Mouse (Mus musculus): ENCODE measurements around the gene Gm21988.

Gm21988 gene

DNA sequence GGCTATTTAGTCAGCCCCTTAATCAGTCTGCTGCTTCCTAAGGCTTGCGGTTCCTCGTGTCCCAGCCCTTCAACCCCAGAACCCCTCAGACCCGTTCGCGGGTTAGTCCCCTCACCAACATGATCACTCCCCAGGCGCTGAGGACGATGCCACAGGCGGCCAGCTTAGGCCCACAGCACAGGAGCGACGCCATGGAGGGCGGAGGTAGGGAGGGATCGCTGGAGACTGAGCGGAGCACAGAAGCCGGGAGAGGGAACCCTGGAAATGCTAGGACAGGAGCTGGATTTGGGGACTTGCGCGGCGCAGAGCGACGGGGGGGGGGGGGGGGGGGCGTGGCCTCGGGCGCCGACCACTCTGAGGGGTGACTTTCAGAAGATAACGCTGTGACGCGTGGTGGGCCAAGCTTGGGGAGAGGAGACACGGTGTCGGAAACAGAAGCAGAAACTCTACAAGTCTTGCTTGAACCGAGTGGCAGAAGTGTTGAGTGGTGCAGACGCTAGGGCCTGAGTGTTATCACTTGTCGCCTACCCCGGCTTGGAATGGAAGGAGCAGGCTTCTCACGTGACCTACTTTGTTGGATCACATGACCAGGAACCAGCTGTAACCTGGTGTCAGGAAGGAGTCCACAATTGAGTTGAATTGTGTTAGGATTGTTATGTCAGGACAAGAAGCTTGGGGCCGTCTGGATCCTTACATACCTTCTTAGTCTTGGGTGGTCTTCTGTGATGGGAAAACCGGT, at the start of gene Gm21988, which contains the start of gene Rnasek:
TSS of gene Gm21988 (minus strand) at position 290 of the 739 bp plus-strand sequence.
TSS of gene Rnasek (minus strand) at position 302 of the 739 bp plus-strand sequence.
- peak; percentile 64 for DNase-seq

DNA sequence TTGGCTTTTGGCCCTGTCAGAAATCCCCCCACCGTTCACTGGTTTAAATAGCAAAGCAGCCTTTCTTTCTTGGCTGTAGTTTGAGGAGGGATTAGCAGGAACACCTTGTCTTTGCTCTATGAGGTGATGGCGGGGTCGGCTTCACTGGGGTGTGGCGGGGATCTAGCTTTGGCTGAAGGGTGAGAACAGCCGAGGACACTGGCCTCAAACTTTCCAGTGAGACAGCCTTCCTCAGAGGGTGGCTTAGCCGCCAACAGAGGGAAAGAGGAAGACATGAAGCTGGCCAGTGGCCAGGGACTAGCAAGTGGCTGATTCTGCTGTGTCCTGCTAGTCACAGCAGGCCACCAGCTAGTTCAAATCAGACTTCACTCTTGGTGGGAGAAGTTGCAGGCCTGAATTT, 49.6 kb upstream of the Gm21988 start:
- DNase-seq, result peak; percentile 48

DNA sequence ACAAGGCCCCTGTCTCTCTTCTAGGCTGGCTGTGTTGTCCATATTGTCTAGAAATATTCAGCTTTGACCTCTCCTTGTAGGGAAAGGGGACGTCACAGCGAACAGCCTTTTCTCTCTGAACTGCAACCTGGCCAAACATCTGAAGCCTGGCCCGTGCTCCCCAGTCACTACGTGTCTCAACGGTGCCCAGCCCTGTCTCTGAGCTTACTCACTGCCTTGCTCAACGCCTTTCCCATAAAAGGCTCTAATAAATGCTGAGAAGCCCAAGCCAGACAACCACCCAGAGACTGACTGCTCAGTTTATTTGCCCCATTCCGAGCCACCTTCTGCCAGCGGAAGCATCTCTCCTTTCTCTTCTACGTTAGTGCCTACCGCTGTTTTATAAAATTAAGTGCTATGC, 48.5 kb upstream of the Gm21988 start:
- DNase-seq, result no peak

DNA sequence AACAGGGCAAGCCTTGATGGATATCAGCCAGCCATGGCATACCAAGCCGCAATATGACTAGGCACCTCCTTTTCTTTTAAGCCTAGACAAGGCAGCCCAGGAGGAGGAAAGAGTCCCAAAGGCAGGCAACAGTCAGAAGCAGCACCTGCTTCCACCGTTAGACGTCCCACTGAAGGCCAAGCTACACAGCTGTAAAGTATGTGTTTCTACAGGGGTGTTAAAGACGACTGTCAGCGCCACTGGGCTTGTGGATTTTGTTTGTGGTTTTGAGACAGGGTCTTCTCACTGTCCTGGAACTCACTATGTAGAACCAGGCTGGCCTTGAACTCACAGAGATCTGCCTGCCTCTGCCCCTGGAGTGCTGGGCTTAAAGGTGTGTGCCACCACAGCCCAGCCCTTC, 46.1 kb upstream of the Gm21988 start:
- no peak for DNase-seq

DNA sequence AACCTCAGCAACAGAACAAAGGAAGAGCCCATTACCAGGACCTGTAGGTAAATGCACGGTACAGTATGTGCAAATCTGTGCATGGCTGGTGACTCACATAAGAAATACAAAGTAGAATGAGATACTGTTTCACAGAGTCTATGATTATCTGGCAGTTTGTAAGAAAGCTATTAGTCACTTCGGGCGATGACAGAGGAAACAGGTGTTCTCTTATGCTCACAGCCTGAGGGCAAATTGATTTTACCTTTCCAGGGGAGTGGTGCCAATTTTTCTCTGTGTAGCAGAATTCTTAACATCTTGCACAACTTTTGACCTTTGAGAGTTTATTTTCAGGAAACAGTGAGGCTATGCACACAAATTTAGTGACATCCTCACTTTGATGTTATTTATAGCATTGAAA, 45.1 kb upstream of the Gm21988 start:
- no peak for DNase-seq

DNA sequence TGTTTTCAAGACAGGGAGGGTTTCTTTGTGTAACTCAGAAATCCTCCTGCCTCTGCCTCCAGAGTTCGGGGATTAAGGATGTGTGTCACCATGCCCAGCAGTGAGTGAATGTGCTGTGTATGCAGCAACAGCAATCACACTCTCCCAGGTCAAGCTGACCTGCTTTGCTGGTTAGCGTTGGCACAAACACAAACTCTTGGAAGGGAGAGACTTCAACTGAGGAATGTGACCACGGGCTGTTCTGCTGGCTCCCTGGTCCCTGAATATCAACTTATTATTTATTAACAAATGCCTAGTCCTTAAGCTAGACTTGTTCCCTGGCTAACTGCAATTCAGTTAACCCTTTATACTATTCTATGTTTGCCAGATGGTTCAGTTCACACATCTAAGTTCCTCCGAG, 44.0 kb upstream of the Gm21988 start:
- DNase-seq, result no peak

DNA sequence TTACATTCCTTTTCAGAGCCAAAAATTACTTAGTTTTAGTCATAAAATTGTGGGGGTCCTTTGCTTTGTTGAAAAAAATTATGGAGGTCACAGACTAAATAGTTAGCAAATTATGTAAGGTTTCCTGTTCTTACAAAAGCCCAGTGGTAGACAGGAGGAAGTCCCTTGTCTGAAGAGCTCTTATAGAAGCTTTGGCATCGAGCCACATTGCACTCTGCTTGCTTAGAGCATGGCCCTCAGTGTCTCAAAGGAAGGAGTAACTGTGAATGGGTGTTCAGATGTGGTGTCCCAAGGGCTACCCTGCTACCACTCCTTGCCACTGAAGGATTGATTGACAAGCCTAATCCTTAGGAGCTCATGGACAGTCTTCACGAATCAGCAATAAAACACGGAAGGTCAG, 40.8 kb upstream of the Gm21988 start:
- peak; percentile 40 for DNase-seq

DNA sequence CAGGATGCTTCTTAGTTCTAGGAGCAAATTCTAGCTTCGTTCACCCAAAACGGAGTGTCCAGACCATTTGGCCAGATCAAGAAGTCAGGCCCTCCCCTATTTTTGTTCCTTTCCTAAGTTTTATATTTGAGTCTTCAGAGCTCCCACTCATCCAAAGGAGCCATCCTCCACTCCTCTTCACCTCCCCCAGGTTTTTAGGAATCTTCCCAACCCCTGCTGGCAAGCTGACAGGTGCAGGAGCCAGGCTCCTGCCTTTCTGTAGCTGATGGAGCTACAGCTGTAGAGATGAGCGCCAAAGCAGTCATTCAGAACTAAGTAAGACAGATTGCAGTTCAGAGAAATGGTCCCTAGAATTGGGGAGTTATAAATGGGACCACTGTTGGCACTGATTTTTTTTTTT, 39.3 kb upstream of the Gm21988 start:
- no peak for DNase-seq

DNA sequence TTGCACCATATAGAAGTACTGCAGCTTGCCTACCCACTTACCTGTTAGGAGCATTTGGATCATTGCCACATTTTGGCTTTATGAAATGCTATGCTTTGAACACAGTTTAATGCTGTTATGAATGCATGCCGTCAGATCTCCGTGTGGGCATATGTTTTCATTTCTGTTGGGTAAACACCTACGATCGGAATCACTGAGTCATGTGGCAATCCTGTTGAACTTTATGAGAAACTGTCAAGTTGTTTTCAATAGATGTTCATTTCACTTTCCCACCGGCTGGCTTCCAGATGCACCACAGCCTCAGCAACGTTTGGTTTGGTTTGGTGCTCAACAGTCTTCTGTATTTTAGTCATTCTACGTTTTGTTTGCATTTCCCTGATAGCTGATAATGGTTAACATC, 32.0 kb upstream of the Gm21988 start:
- no peak for DNase-seq

DNA sequence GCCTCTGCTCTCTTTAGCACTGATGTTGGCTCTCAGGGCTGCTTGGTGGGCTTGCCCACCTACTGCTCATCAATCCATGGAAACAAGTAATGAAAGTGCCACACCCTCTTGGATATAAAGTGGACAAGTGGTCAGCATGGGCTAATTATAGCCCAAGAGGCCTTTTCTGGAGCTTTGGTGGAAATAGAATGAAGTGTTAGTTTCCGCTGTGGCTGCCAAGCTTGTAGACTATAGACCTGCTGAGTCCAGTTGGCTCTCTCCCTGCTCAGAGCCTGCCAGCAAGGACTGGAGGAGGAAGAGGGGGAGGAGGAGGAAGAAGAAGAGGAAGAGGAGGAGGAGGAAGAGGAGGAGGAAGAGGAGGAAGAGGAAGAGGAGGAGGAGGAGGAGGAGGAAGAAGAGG, 26.8 kb upstream of the Gm21988 start:
- no peak for DNase-seq

DNA sequence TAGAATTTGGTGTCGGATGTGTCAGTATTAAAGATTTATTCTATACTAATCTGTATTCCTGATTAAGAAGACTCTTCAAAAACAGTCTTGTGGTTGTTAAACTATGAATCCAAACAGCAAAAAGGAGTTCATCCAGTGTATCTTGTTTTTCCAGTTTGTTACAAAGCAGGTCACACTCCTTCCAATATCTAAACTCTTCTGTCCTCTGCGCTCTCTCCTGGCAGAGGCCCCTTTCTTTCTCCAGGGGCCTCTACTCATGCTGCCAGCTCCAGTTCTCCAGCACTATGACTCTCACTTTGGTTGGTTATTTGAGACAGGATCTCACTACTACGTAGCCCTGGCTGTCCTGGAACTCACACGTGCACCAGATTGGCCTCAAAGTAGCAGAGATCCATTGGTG, 26.2 kb upstream of the Gm21988 start:
- DNase-seq, result no peak

DNA sequence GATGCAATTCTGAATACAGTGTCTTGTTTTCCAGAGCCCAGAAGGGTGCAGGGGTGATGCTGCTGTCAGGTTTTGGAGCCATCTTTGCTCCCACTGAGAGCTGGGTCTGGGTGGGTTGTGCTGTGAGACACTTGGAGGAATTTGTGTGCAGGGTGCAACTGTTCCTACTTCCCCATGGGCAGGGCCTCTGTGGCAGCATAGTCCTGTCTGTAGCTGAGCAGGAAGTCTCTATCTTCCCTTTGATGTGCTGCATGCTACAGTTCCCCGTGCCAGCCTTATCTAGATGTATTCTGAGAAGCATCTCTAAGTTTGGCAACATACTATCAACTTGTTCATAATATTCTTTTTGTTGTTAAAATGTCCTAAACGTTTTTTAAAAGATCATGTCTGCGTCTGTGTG, 25.6 kb upstream of the Gm21988 start:
- DNase-seq, result no peak

DNA sequence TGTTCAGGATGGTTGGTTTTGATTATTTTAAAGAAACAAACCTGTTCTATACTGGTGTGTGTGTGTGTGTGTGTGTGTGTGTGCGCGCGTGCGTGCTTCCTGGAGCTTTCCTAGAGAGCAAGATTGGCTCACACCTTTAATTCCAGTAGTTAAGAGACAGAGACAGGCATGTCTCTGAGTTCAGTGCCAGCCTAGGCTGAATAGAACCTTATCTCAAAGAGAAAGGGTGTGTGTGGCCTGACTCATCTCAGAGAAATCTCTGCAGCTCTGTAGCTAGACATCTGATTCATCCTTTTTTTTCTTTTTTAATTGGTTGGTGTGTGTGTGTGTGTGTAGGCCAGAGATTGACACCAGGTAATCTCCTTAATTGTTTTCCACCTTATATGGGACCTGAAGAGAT, 19.4 kb upstream of the Gm21988 start:
- DNase-seq, result no peak

DNA sequence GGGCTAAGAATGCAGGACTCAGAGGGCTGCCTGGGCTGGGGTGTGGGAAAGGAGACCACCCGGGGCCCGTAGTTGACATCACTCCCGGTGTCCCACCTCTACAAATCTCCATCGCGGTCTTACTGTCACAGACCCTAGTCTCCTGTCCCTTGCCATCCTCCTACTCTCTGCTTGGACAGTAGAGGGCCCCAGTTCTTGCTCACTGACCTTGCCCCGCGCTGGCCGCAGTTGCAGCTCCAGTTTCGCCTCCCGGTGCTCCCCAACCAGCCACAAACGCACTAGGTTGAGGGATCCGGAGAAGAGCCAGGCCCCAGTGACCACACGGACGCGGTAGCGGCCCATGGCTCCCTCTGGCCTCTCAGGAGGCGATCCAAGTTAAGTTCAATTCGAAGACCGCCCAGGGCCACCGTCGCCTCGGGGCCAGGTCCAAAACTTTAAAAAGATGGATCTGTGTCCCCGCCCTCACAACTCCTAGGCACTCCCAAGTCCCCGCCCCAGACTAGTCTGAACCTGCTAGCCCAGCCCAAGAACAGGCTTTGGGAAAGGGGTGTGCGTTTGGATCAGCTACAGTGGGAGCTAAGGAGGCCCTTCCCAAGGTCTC, 15.4 kb upstream of the Gm21988 start, which contains the start of gene Alox12:
TSS of gene Alox12 (minus strand) at position 423 of the 601 bp plus-strand sequence.
- DNase-seq, result no peak

DNA sequence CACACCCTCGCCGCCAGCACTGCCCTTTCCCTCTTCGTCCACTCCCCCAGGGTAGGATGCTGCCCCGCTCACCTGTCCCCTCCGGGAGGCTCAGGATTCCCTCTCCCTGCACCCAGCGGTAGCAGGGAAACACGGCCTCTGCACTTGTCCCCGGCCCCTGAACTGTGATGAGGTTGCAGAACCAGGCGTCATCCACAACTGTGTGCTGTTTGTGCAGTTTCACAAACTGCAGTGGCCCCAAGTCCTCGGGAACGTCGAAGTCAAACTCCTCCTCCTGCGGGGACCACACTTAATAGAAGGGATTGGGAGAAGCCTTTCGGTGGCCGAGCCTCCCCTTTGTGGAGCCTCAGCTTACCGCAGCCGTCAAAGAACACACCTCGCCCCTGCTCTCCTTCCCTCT, 14.7 kb upstream of the Gm21988 start:
- no peak for DNase-seq

DNA sequence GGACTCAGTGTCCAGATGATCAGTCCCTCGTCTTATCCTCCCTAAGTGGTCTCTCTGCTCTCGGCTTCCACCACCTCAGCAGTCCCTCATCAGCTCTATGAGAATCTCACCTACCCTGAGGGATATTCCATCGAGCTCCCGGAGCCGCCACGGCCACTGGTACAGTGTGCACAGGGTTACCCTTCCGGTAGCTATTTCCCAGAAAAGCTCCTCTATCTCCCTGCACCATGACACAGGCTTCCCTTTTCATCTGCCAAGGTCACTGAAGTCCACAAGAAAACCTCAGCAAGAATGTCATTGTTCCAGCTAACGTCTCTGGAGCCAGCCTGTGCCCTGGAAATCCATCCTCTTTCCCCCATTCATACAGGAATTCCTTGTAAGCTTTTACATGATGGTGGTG, 12.2 kb upstream of the Gm21988 start:
- no peak for DNase-seq

DNA sequence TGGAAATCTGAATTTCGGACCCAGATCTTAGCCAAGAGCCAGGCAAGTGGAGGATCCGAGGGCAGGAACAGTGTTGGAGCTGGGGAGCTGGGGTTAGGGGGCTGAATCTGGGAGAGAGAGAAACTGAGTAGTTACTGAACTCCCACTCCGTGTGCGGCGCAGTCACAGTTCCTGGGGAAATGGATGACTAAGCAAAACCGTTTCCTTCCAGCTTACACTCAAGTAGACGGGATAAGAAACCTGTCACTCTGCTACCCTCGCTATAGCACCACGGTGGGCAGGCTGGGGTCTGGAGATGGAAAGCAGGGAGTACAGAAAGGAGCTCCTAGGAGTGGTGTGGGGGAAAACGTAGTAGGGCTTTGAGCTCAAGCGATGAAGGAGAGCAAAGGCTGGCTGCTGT, 10.5 kb upstream of the Gm21988 start:
- DNase-seq, result no peak

DNA sequence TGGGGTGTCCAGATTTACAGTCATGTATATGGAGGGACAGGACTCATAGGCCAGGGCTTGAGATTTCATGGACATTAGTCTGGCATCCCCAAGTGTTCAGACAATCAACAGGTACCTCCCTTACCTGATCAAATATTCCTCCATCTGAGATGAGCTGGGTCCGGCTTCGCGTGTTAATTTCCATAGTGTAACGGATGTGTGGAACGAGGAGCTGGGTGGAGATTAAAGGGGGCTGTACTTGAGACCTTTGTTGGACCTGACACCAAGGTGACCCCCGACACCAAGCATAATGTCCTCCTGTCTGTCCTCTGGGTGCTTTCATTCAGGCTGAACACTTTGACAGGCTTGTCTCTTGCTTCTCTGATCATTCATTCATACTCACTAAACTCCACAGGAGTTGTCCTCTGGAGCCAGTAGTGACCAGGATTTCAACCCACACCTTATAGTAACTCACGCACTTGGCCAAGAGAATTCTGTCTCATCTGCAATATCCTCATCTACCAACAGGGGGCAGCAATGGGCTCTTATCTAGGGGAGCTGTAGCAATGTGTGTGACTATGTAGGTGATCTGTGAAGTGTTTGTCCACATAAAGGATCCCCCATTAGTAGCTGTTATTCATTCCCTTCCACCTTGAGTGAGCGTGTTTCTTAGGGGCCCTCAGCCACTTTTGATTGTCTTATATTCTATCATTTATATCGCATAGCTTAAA, 7.7 kb upstream of the Gm21988 start:
- no peak for DNase-seq

DNA sequence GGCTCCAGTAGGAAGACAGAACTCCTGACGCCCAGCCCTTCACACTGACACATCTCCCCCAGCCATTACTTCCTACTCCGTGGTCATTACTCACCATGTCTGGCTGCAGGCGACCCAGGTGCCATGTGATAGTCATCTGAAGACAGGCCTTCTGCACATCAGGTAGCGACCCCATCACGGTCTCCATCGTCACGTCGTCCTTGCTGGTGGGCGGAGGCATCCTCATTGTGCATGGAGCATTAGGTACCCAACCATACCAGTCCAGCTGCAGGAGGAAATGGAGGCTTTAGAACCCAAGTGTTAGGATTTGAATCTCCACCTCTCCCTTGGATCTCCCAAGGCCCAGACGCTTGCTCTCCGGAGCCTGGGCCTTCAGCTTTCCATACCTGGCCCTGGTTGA, 3.0 kb upstream of the Gm21988 start:
- no peak for DNase-seq

DNA sequence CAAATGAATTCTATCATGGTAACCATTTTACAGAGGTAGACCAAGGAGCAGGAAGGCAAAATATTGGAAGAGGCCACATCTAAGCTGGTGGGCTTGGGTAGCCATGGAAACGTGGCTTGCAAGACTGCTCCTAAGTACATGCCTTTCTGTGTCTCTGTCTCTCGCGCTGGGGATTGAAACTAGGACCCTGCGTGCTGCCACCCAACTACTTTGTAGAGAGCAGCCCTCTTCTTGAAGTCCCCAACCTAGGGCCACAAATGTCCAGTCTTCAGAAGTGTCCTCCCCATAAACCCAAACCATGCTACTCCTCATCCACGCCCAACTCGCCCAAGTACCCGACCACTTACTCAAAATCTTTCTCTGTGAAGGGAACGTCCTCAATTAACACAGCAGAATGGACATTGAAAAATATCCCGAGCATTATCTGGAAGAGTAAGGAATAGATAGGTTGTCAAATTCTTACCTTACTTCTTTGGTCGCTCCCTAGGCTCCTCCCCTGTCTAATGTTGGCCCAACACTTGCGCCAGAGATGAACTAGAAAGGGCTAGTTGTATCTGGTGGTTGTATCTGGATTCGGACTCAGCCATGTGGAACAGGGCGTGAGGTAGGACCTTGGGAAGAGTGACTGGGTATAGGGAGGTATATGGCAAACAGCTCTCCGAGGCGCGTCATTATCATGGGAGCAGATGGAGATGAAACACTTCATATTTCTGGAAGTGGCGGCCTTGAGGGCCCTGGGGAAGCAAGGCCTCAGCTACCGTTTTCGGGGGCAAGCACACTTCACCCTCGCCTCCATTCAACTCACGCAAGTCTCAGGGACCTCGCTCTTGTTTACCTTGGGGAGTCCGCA, 814 bp downstream of the Gm21988 start:
- DNase-seq, result no peak

DNA sequence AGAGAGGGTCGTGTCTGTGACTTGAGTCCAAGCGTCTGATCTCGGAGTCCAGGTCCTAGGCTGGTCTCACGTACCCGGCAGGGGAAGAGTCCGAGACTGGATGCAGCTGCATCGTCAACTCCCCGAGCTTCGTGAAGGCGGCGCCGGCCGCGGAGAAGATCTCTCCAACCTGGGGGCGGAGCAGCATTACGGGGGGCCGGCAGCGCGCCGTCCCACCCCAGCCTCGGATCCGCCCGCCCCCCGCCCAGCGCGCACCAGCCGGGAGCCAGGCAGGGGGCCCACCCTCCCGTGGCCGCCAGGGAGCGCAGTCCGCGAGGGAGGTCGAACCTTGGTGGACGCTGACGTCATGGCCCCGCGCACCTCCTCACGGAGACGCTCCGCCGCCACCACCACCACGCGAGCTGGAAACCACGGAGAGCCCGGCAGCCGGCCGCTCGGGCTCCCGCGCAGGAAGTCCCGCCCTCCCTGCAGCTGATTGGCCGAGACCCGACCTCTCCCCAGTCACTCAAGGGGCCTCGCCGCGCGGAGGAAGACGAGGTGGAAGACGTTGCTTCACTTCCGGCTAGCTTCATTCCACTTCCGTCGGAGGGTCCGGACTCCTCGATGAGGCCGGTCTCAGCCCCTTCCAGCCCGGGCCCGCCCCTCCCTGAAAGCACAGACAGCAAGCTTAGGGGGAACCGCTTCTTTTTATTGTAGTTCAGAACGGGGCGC, 2.0 kb downstream of the Gm21988 start, which contains the start of gene 0610010K14Rik:
TSS of gene 0610010K14Rik (minus strand) at position 458 of the 711 bp plus-strand sequence.
- DNase-seq, result peak; percentile 99

DNA sequence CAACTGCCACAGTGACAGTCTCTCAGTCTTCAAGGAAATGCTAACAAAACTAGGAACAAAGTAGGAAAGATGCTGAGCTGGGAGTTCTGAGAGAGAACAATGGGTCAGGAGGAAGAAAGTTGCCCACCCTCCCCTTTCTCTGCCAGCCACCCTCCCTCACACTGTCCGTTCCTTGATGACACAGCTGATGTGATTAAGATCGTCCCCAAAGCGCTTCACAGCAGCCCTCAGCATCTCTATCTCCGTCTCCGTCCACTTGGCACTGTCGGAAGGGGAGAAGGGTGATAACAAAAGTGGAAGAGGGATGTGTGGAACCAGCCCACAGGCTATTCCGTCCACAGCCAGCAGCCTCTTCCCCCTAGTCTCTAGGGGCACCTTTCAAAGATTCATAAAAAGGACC, 2.9 kb downstream of the Gm21988 start:
- no peak for DNase-seq
